Mouse (Mus musculus) heart, embryonic 14.5 days (tissue): ENCODE results near the gene Cldn8. TPM values are rescaled to one million over a fixed set of nuclear protein-coding genes. Genes with fewer than 3 reads are reported as not detected.

ENCODE experiments used
- ATAC-seq: fragments of 200-750 bp; cut with Nextera tagmentation; 2 replicates; pipeline ENCODE4 v1.8.0; 2017; ENCODE audit warnings: low read depth, moderate TSS enrichment; ENCODE audit not compliant: insufficient number of reproducible peaks, insufficient read depth, low FRiP score
- H3K27ac ChIP-seq, 2 experiments: fragments of 200-500 bp in 1 of 2; fragments of 300-500 bp in 1 of 2; sonication (generic) in 1 of 2; replicated peaks in 1 of 2; 2 replicates each; pipeline ENCODE4 v1.5.1; 2012 to 2014; ENCODE audit warnings: low read depth in 2 of 2, low read length in 2 of 2, control low read depth in 1 of 2, mild to moderate bottlenecking in 1 of 2, mixed read lengths in 1 of 2; ENCODE audit not compliant: control insufficient read depth in 1 of 2, insufficient read depth in 1 of 2
- H3K27me3 ChIP-seq: fragments of 300-500 bp; sonication (generic); 2 replicates; pipeline ENCODE4 v1.6.1; 2014; ENCODE audit warnings: mild to moderate bottlenecking, low read length, control low read depth; ENCODE audit not compliant: control insufficient read depth, insufficient read depth
- H3K36me3 ChIP-seq: fragments of 300-500 bp; sonication (generic); 2 replicates; pipeline ENCODE4 v1.6.1; 2014; ENCODE audit warnings: mild to moderate bottlenecking, control low read depth, low read length, mixed read lengths; ENCODE audit not compliant: control insufficient read depth, insufficient read depth
- H3K4me1 ChIP-seq, 2 experiments: fragments of 200-500 bp in 1 of 2; fragments of 300-500 bp in 1 of 2; sonication (generic) in 1 of 2; 2 replicates each; pipeline ENCODE4 v1.6.1; 2012 to 2014; ENCODE audit warnings: low read length in 2 of 2, control low read depth in 1 of 2, mixed read lengths in 1 of 2; ENCODE audit not compliant: control insufficient read depth in 2 of 2, insufficient read depth in 2 of 2
- H3K4me2 ChIP-seq: fragments of 300-500 bp; sonication (generic); 2 replicates; pipeline ENCODE4 v1.6.1; 2014; ENCODE audit warnings: mild to moderate bottlenecking, low read length
- H3K4me3 ChIP-seq, 2 experiments: fragments of 200-500 bp in 1 of 2; fragments of 300-500 bp in 1 of 2; sonication (generic) in 1 of 2; 2 replicates each; pipeline ENCODE4 v1.5.1; 2012 to 2014; ENCODE audit warnings: low read length in 2 of 2, mild to moderate bottlenecking in 2 of 2, control low read depth in 1 of 2, low read depth in 1 of 2, moderate library complexity in 1 of 2; ENCODE audit not compliant: control insufficient read depth in 1 of 2, insufficient read depth in 1 of 2
- H3K9ac ChIP-seq: fragments of 300-500 bp; sonication (generic); 2 replicates; pipeline ENCODE4 v1.6.1; 2014; ENCODE audit warnings: mild to moderate bottlenecking, low read length
- H3K9me3 ChIP-seq: fragments of 300-500 bp; sonication (generic); 2 replicates; pipeline ENCODE4 v1.6.1; 2016; ENCODE audit warnings: low read length, control low read depth; ENCODE audit not compliant: control insufficient read depth
- WGBS: fragments of 180-500 bp; shearing (Covaris S2); extraction: QIAGEN DNeasy Blood & Tissue Kit; methylation state at CpG from one replicate; pipeline ENCODE4 v1.1.7; 2014; 5-methylcytosine and 5-hydroxymethylcytosine counted together
- polyA plus RNA-seq: library from polyadenylated mRNA; unstranded; fragments of >200 nt; fragmentation: Nextera tagmentation; extraction: Ambion mirVana; gene quantifications from 2 replicates; pipeline ENCODE4 v1.2.1, GENCODE M21; 2014

The Cldn8 gene
- polyA plus RNA-seq, 1 experiment from 2014 or later = 0.08 TPM

- Histone ChIP-seq H3K36me3 (no peaks in the 10 kb centered on the region), H3K4me1 (no peaks in the 10 kb centered on the region), H3K27ac (no peak overlapping the region), H3K9ac (no peak overlapping the region), H3K4me3 (no peak overlapping the region), H3K27me3 (no peaks in the 10 kb centered on the region), H3K4me2 (no peak overlapping the region), H3K9me3 (no peaks in the 10 kb centered on the region)
- ATAC-seq = no peak
- 46% methylated on average over 6 of the region's 6 CpGs for WGBS
Observed at GRCm38 (mm10) chr16:88542488-88542887, 20.5 kb downstream of the Cldn8 start.

GRCm38 (mm10) chr16:88539841-88540487 lies 23.0 kb downstream of the Cldn8 start:
- Histone ChIP-seq H3K4me2 (no peak overlapping the region), H3K27me3 (no peaks in the 10 kb centered on the region), H3K4me1 (no peaks in the 10 kb centered on the region), H3K9ac (no peak overlapping the region), H3K27ac (no peak overlapping the region), H3K4me3 (no peak overlapping the region), H3K9me3 (no peaks in the 10 kb centered on the region), H3K36me3 (no peaks in the 10 kb centered on the region)
- 70% methylated on average over 3 of the region's 3 CpGs for WGBS
- ATAC-seq = no peak

GRCm38 (mm10) chr16:88511348-88511747 lies 51.6 kb downstream of the Cldn8 start:
- Histone ChIP-seq H3K27me3 (no peaks in the 10 kb centered on the region), H3K4me3 (no peak overlapping the region), H3K4me2 (no peak overlapping the region), H3K9me3 (no peaks in the 10 kb centered on the region), H3K36me3 (no peaks in the 10 kb centered on the region), H3K27ac (no peak overlapping the region), H3K4me1 (no peaks in the 10 kb centered on the region), H3K9ac (no peak overlapping the region)
- no peak for ATAC-seq

Other genes with a start within 250 kb of the Cldn8 start
- gene Cldn17, start 56.2 kb downstream of the Cldn8 start, polyA plus RNA-seq = not detected in 2 replicates
- not detected in 2 replicates for gene Krtap24-1, start 49.1 kb upstream of the Cldn8 start, polyA plus RNA-seq
- not detected in 2 replicates for gene 2310079G19Rik, start 64.5 kb upstream of the Cldn8 start, polyA plus RNA-seq
- not detected in 2 replicates for gene Krtap26-1, start 84.6 kb upstream of the Cldn8 start, polyA plus RNA-seq
- gene Krtap27-1, start 108.5 kb upstream of the Cldn8 start, polyA plus RNA-seq = not detected in 2 replicates
- not detected in 2 replicates for gene 2310061N02Rik, start 144.8 kb upstream of the Cldn8 start, polyA plus RNA-seq
- gene Krtap13-1, start 165.7 kb upstream of the Cldn8 start, polyA plus RNA-seq = not detected in 2 replicates
- not detected in 2 replicates for gene Krtap13, start 188.5 kb upstream of the Cldn8 start, polyA plus RNA-seq
- gene 2310034C09Rik, start 195.7 kb upstream of the Cldn8 start, polyA plus RNA-seq = not detected in 2 replicates
- not detected in 2 replicates for gene 2310057N15Rik, start 211.0 kb upstream of the Cldn8 start, polyA plus RNA-seq
- not detected in 2 replicates for gene Gm5965, start 214.7 kb upstream of the Cldn8 start, polyA plus RNA-seq
- gene Gm20741, start 249.0 kb upstream of the Cldn8 start, polyA plus RNA-seq = not detected in 2 replicates